Mouse (Mus musculus) kidney, embryonic 16.5 days (tissue): ENCODE data around the gene Lrrc15. TPM values are rescaled to one million over a fixed set of nuclear protein-coding genes. Genes with fewer than 3 reads are reported as not detected.

ENCODE experiments used
- ATAC-seq: fragments of 200-750 bp; cut with Nextera tagmentation; 2 replicates; pipeline ENCODE4 v1.8.0; 2017; ENCODE audit warnings: moderate TSS enrichment; ENCODE audit not compliant: low FRiP score, low TSS enrichment
- H3K27ac ChIP-seq: fragments of 300-500 bp; sonication (generic); 2 replicates; pipeline ENCODE4 v1.5.1; 2014; ENCODE audit warnings: low read length
- H3K27me3 ChIP-seq: fragments of 300-500 bp; sonication (generic); 2 replicates; pipeline ENCODE4 v1.6.1; 2014; ENCODE audit warnings: low read length, control low read depth, mixed read lengths; ENCODE audit not compliant: insufficient read depth
- H3K36me3 ChIP-seq: fragments of 300-500 bp; sonication (generic); 2 replicates; pipeline ENCODE4 v1.6.1; 2014; ENCODE audit warnings: low read length, control low read depth, mixed read lengths; ENCODE audit not compliant: insufficient read depth
- H3K4me1 ChIP-seq: fragments of 300-500 bp; sonication (generic); 2 replicates; pipeline ENCODE4 v1.6.1; 2014; ENCODE audit warnings: low read length, control low read depth, mixed read lengths; ENCODE audit not compliant: insufficient read depth
- H3K4me2 ChIP-seq: fragments of 300-500 bp; sonication (generic); replicated peaks from 2 replicates; pipeline ENCODE4 v1.6.1; 2014; ENCODE audit warnings: low read depth, low read length
- H3K4me3 ChIP-seq: fragments of 300-500 bp; sonication (generic); 2 replicates; pipeline ENCODE4 v1.5.1; 2014; ENCODE audit warnings: mild to moderate bottlenecking, low read length
- H3K9ac ChIP-seq: fragments of 300-500 bp; sonication (generic); replicated peaks from 2 replicates; pipeline ENCODE4 v1.6.1; 2014; ENCODE audit warnings: low read length
- H3K9me3 ChIP-seq: fragments of 300-500 bp; sonication (generic); 2 replicates; pipeline ENCODE4 v1.6.1; 2016; ENCODE audit warnings: low read length, control low read depth
- WGBS: fragments of 180-500 bp; shearing (Covaris S2); extraction: QIAGEN DNeasy Blood & Tissue Kit; methylation state at CpG from one replicate; pipeline ENCODE4 v1.1.7; 2014; 5-methylcytosine and 5-hydroxymethylcytosine counted together
- polyA plus RNA-seq: library from polyadenylated mRNA; unstranded; fragments of >200 nt; fragmentation: Nextera tagmentation; extraction: Ambion mirVana; gene quantifications from 2 replicates; pipeline ENCODE4 v1.2.1, GENCODE M21; 2015

The Lrrc15 gene
- polyA plus RNA-seq, 1 experiment from 2014 or later: 1.7 TPM

GRCm38 (mm10) chr16:30280676-30281297 lies 2.3 kb downstream of the Lrrc15 start:
- H3K4me1 ChIP-seq: peaks cover 30% of the 10 kb centered on the region
- no peak overlapping the region for H3K4me2 ChIP-seq
- H3K9me3 ChIP-seq: no peaks in the 10 kb centered on the region
- ATAC-seq: no peak
- H3K27me3 ChIP-seq: peaks cover 35% of the 10 kb centered on the region
- no peak overlapping the region for H3K27ac ChIP-seq
- H3K36me3 ChIP-seq: no peaks in the 10 kb centered on the region
- H3K4me3 ChIP-seq: no peak overlapping the region
- WGBS: 8% methylated on average over 4 of the region's 4 CpGs
- H3K9ac ChIP-seq: no peak overlapping the region

GRCm38 (mm10) chr16:30278406-30278805 lies 4.7 kb downstream of the Lrrc15 start:
- H3K9me3 ChIP-seq: no peaks in the 10 kb centered on the region
- H3K4me1 ChIP-seq: peaks cover 21% of the 10 kb centered on the region
- H3K4me3 ChIP-seq: no peak overlapping the region
- no peak overlapping the region for H3K9ac ChIP-seq
- no peak for ATAC-seq
- no peak overlapping the region for H3K4me2 ChIP-seq
- H3K27ac ChIP-seq: no peak overlapping the region
- peaks cover 17% of the 10 kb centered on the region for H3K27me3 ChIP-seq
- WGBS: 69% methylated on average over 11 of the region's 11 CpGs
- no peaks in the 10 kb centered on the region for H3K36me3 ChIP-seq

GRCm38 (mm10) chr16:30275558-30276340 lies 7.3 kb downstream of the Lrrc15 start:
- no peak overlapping the region for H3K4me3 ChIP-seq
- no peak for ATAC-seq
- H3K36me3 ChIP-seq: no peaks in the 10 kb centered on the region
- no peak overlapping the region for H3K4me2 ChIP-seq
- H3K9ac ChIP-seq: no peak overlapping the region
- WGBS: 81% methylated on average over 15 of the region's 15 CpGs
- H3K27ac ChIP-seq: no peak overlapping the region
- no peaks in the 10 kb centered on the region for H3K27me3 ChIP-seq
- peaks cover 5% of the 10 kb centered on the region for H3K4me1 ChIP-seq
- H3K9me3 ChIP-seq: no peaks in the 10 kb centered on the region

- Histone ChIP-seq H3K9me3 (no peaks in the 10 kb centered on the region), H3K27me3 (no peaks in the 10 kb centered on the region), H3K4me3 (no peak overlapping the region), H3K36me3 (no peaks in the 10 kb centered on the region), H3K4me1 (no peaks in the 10 kb centered on the region), H3K9ac (no peak overlapping the region), H3K27ac (no peak overlapping the region), H3K4me2 (no peak overlapping the region)
- no peak for ATAC-seq
- WGBS: 92% methylated on average over 8 of the region's 8 CpGs
Measured at GRCm38 (mm10) chr16:30273065-30273464, 10.0 kb downstream of the Lrrc15 start.

- ATAC-seq: no peak
- no peak overlapping the region for H3K9ac ChIP-seq
- H3K4me2 ChIP-seq: no peak overlapping the region
- H3K4me1 ChIP-seq: no peaks in the 10 kb centered on the region
- no peaks in the 10 kb centered on the region for H3K36me3 ChIP-seq
- no peak overlapping the region for H3K27ac ChIP-seq
- 73% methylated on average over 6 of the region's 6 CpGs for WGBS
- H3K9me3 ChIP-seq: no peaks in the 10 kb centered on the region
- no peak overlapping the region for H3K4me3 ChIP-seq
- no peaks in the 10 kb centered on the region for H3K27me3 ChIP-seq
Measured at GRCm38 (mm10) chr16:30271941-30272595, 11.0 kb downstream of the Lrrc15 start.

GRCm38 (mm10) chr16:30271223-30271761 lies 11.8 kb downstream of the Lrrc15 start:
- Histone ChIP-seq H3K27ac (no peak overlapping the region), H3K4me2 (no peak overlapping the region)

GRCm38 (mm10) chr16:30267359-30267758 lies 15.7 kb downstream of the Lrrc15 start, which contains the start of gene Cpn2:
Gene Cpn2 (minus strand): TSS chr16:30267499.
- ATAC-seq: no peak
- H3K9me3 ChIP-seq: no peaks in the 10 kb centered on the region
- H3K4me3 ChIP-seq: no peak within 1 kb of the TSS
- no peak within 1 kb of the TSS for H3K4me2 ChIP-seq
- H3K36me3 ChIP-seq: no peaks in the 10 kb centered on the region
- H3K9ac ChIP-seq: no peak within 1 kb of the TSS
- H3K4me1 ChIP-seq: no peaks in the 10 kb centered on the region
- no peaks in the 10 kb centered on the region for H3K27me3 ChIP-seq
- WGBS: 67% methylated on average over 5 of the region's 5 CpGs
- H3K27ac ChIP-seq: no peak within 1 kb of the TSS

More at GRCm38 (mm10) chr16:30271223-30271761, 11.8 kb downstream of the Lrrc15 start:
- Histone ChIP-seq H3K27me3 (no peaks in the 10 kb centered on the region), H3K4me3 (no peak overlapping the region), H3K9me3 (no peaks in the 10 kb centered on the region), H3K4me1 (no peaks in the 10 kb centered on the region), H3K36me3 (no peaks in the 10 kb centered on the region), H3K9ac (no peak overlapping the region)
- 71% methylated on average over 8 of the region's 8 CpGs for WGBS
- no peak for ATAC-seq

- H3K27me3 ChIP-seq: no peaks in the 10 kb centered on the region
- 80% methylated on average over 5 of the region's 5 CpGs for WGBS
- no peak overlapping the region for H3K4me2 ChIP-seq
- no peaks in the 10 kb centered on the region for H3K9me3 ChIP-seq
- ATAC-seq: no peak
- no peaks in the 10 kb centered on the region for H3K4me1 ChIP-seq
- no peak overlapping the region for H3K27ac ChIP-seq
- H3K9ac ChIP-seq: no peak overlapping the region
- no peaks in the 10 kb centered on the region for H3K36me3 ChIP-seq
- no peak overlapping the region for H3K4me3 ChIP-seq
Measured at GRCm38 (mm10) chr16:30266561-30266960, 16.5 kb downstream of the Lrrc15 start.

GRCm38 (mm10) chr16:30265611-30266010 lies 17.4 kb downstream of the Lrrc15 start:
- Histone ChIP-seq H3K9ac (no peak overlapping the region), H3K4me3 (no peak overlapping the region), H3K4me1 (no peaks in the 10 kb centered on the region), H3K9me3 (no peaks in the 10 kb centered on the region), H3K36me3 (no peaks in the 10 kb centered on the region), H3K27ac (no peak overlapping the region), H3K4me2 (no peak overlapping the region), H3K27me3 (no peaks in the 10 kb centered on the region)
- no peak for ATAC-seq
- 49% methylated on average over 4 of the region's 4 CpGs for WGBS
